Mouse (Mus musculus) right cerebral cortex, adult 18-20 months (tissue): ENCODE data around the gene Scml4.
A peak's percentile ranks its signal among the peaks of the same experiment; 100 is the strongest.

ENCODE experiments used
- DNase-seq: peaks from one replicate; pipeline ENCODE4 v3.0.0; 2022; ENCODE audit warnings: mixed read lengths

The Scml4 gene

GRCm38 (mm10) chr10:42952046-42952420 lies 91.9 kb downstream of the Scml4 start:
- DNase-seq: no peak

- DNase-seq: no peak
Observed at GRCm38 (mm10) chr10:42953601-42954000, 93.4 kb downstream of the Scml4 start.

GRCm38 (mm10) chr10:42955205-42955604 lies 95.0 kb downstream of the Scml4 start:
- DNase-seq: no peak

- DNase-seq: peak; percentile 67
Observed at GRCm38 (mm10) chr10:42957881-42958651, 97.9 kb downstream of the Scml4 start.

GRCm38 (mm10) chr10:42958686-42959085 lies 98.5 kb downstream of the Scml4 start:
- no peak for DNase-seq

GRCm38 (mm10) chr10:42961771-42962170 lies 101.6 kb downstream of the Scml4 start:
- no peak for DNase-seq

GRCm38 (mm10) chr10:42962181-42962601 lies 102.0 kb downstream of the Scml4 start:
- DNase-seq: no peak

- DNase-seq: no peak
Observed at GRCm38 (mm10) chr10:42962655-42963054, 102.5 kb downstream of the Scml4 start.

GRCm38 (mm10) chr10:42963061-42963460 lies 102.9 kb downstream of the Scml4 start:
- DNase-seq: no peak

- no peak for DNase-seq
Observed at GRCm38 (mm10) chr10:42968332-42968731, 108.2 kb downstream of the Scml4 start.

GRCm38 (mm10) chr10:42972504-42973172 lies 112.5 kb downstream of the Scml4 start:
- peak; percentile 56 for DNase-seq

GRCm38 (mm10) chr10:42973537-42973936 lies 113.4 kb downstream of the Scml4 start:
- DNase-seq: no peak

- DNase-seq: no peak
Observed at GRCm38 (mm10) chr10:42976577-42976976, 116.4 kb downstream of the Scml4 start.

- no peak for DNase-seq
Observed at GRCm38 (mm10) chr10:42978346-42978745, 118.2 kb downstream of the Scml4 start.

- DNase-seq: no peak
Observed at GRCm38 (mm10) chr10:42980999-42981757, 121.0 kb downstream of the Scml4 start.

GRCm38 (mm10) chr10:42984886-42985285 lies 124.7 kb downstream of the Scml4 start:
- DNase-seq: no peak

- no peak for DNase-seq
Observed at GRCm38 (mm10) chr10:42987594-42988052, 127.5 kb downstream of the Scml4 start.

- no peak for DNase-seq
Observed at GRCm38 (mm10) chr10:42988627-42989026, 128.5 kb downstream of the Scml4 start.

GRCm38 (mm10) chr10:42989910-42990309 lies 129.7 kb downstream of the Scml4 start:
- peak; percentile 41 for DNase-seq

GRCm38 (mm10) chr10:42991018-42991417 lies 130.8 kb downstream of the Scml4 start:
- no peak for DNase-seq

GRCm38 (mm10) chr10:42994331-42994782 lies 134.2 kb downstream of the Scml4 start:
- no peak for DNase-seq

GRCm38 (mm10) chr10:42995484-42995895 lies 135.3 kb downstream of the Scml4 start:
- no peak for DNase-seq

- DNase-seq: no peak
Observed at GRCm38 (mm10) chr10:42997278-42997677, 137.1 kb downstream of the Scml4 start.
